Mouse (Mus musculus) liver, embryonic 12.5 days (tissue): Measurements from ENCODE around the gene Mfsd12. TPM values are rescaled to one million over a fixed set of nuclear protein-coding genes. Genes with fewer than 3 reads are reported as not detected.
A peak's percentile ranks its signal among the peaks of the same experiment; 100 is the strongest.

Experiments used
- ATAC-seq: fragments of 200-750 bp; cut with Nextera tagmentation; 2 replicates; pipeline ENCODE4 v1.8.0; 2017; ENCODE audit warnings: moderate number of reproducible peaks, mild to moderate bottlenecking, moderate library complexity
- H3K27ac ChIP-seq: fragments of 300-500 bp; sonication (generic); 2 replicates; pipeline ENCODE4 v1.5.1; 2016; ENCODE audit warnings: mild to moderate bottlenecking
- H3K27me3 ChIP-seq: fragments of 300-500 bp; sonication (generic); replicated peaks from 2 replicates; pipeline ENCODE4 v1.6.1; 2016; ENCODE audit warnings: mild to moderate bottlenecking, moderate library complexity
- H3K36me3 ChIP-seq: fragments of 300-500 bp; sonication (generic); 2 replicates; pipeline ENCODE4 v1.6.1; 2016; ENCODE audit warnings: mild to moderate bottlenecking, moderate library complexity
- H3K4me1 ChIP-seq: fragments of 300-500 bp; sonication (generic); 2 replicates; pipeline ENCODE4 v1.6.1; 2016
- H3K4me2 ChIP-seq: fragments of 300-500 bp; sonication (generic); 2 replicates; pipeline ENCODE4 v1.6.1; 2016; ENCODE audit warnings: mild to moderate bottlenecking, moderate library complexity
- H3K4me3 ChIP-seq: fragments of 300-500 bp; sonication (generic); 2 replicates; pipeline ENCODE4 v1.5.1; 2016; ENCODE audit warnings: mild to moderate bottlenecking, moderate library complexity
- H3K9ac ChIP-seq: fragments of 300-500 bp; sonication (generic); 2 replicates; pipeline ENCODE4 v1.6.1; 2016; ENCODE audit warnings: mild to moderate bottlenecking, moderate library complexity
- H3K9me3 ChIP-seq: fragments of 300-500 bp; sonication (generic); replicated peaks from 2 replicates; pipeline ENCODE4 v1.6.1; 2016; ENCODE audit warnings: mild to moderate bottlenecking, moderate library complexity
- WGBS: fragments of 180-500 bp; shearing (Covaris S2); methylation state at CpG from one replicate; pipeline ENCODE4 v1.1.7; 2016; ENCODE audit not compliant: insufficient replicate concordance; 5-methylcytosine and 5-hydroxymethylcytosine counted together
- polyA plus RNA-seq: library from polyadenylated mRNA; unstranded; fragments of >200 nt; fragmentation: Nextera tagmentation; extraction: Ambion mirVana; gene quantifications from 2 replicates; pipeline ENCODE4 v1.2.1, GENCODE M21; 2016

The Mfsd12 gene
- polyA plus RNA-seq, 1 experiment from 2014 or later: 20.8 TPM

- H3K4me3 ChIP-seq: no peak overlapping the region
- no peaks in the 10 kb centered on the region for H3K9me3 ChIP-seq
- H3K36me3 ChIP-seq: peaks cover 19% of the 10 kb centered on the region
- 60% methylated on average over 4 of the region's 4 CpGs for WGBS
- peaks cover 73% of the 10 kb centered on the region for H3K4me1 ChIP-seq
- H3K4me2 ChIP-seq: no peak overlapping the region
- no peak for ATAC-seq
- H3K27me3 ChIP-seq: peaks cover 54% of the 10 kb centered on the region
- no peak overlapping the region for H3K27ac ChIP-seq
- no peak overlapping the region for H3K9ac ChIP-seq
These were observed 12.1 kb upstream of the Mfsd12 start for GRCm38 (mm10) chr10:81345162-81345534.

- Histone ChIP-seq H3K4me3 (peak overlapping the region; percentile 45), H3K36me3 (peaks cover 19% of the 10 kb centered on the region), H3K9me3 (no peaks in the 10 kb centered on the region), H3K4me2 (peak overlapping the region; percentile 77), H3K27me3 (peaks cover 48% of the 10 kb centered on the region), H3K4me1 (peaks cover 67% of the 10 kb centered on the region), H3K9ac (peak overlapping the region; percentile 46), H3K27ac (peak overlapping the region; percentile 69; the same call in 1 of the 2 replicates)
- WGBS: 9% methylated on average over 54 of the region's 55 CpGs
- ATAC-seq: peak; percentile 20; the same call in 1 of the 2 replicates
These were observed 10.7 kb upstream of the Mfsd12 start for GRCm38 (mm10) chr10:81346453-81347067.

- Histone ChIP-seq H3K4me2 (peak overlapping the region; percentile 95), H3K27ac (peak overlapping the region; percentile 90), H3K36me3 (peaks cover 19% of the 10 kb centered on the region), H3K9me3 (no peaks in the 10 kb centered on the region), H3K4me1 (peaks cover 70% of the 10 kb centered on the region), H3K9ac (peak overlapping the region; percentile 91), H3K27me3 (peaks cover 23% of the 10 kb centered on the region), H3K4me3 (peak overlapping the region; percentile 83)
- ATAC-seq: peak; percentile 50
- 5% methylated on average over 12 of the region's 12 CpGs for WGBS
These were observed 8.1 kb upstream of the Mfsd12 start for GRCm38 (mm10) chr10:81349146-81349545.

GRCm38 (mm10) chr10:81349961-81350350 is 7.3 kb upstream of the Mfsd12 start:
- H3K4me2 ChIP-seq: peak overlapping the region; percentile 95
- WGBS: under 1% methylated on average over 29 of the region's 29 CpGs
- no peak; the same call in 1 of the 2 replicates for ATAC-seq
- H3K4me3 ChIP-seq: peak overlapping the region; percentile 83
- H3K9ac ChIP-seq: peak overlapping the region; percentile 91
- peaks cover 19% of the 10 kb centered on the region for H3K36me3 ChIP-seq
- peaks cover 78% of the 10 kb centered on the region for H3K4me1 ChIP-seq
- peak overlapping the region; percentile 90 for H3K27ac ChIP-seq
- H3K27me3 ChIP-seq: peaks cover 15% of the 10 kb centered on the region
- no peaks in the 10 kb centered on the region for H3K9me3 ChIP-seq

- peaks cover 81% of the 10 kb centered on the region for H3K4me1 ChIP-seq
- H3K4me3 ChIP-seq: peak within 1 kb of the TSS; percentile 83
- peaks cover 19% of the 10 kb centered on the region for H3K36me3 ChIP-seq
- under 1% methylated on average over 54 of the region's 54 CpGs for WGBS
- peak within 1 kb of the TSS; percentile 95 for H3K4me2 ChIP-seq
- peaks cover 10% of the 10 kb centered on the region for H3K27me3 ChIP-seq
- H3K27ac ChIP-seq: peak within 1 kb of the TSS; percentile 91
- H3K9me3 ChIP-seq: no peaks in the 10 kb centered on the region
- peak; percentile 91 for ATAC-seq
- peak within 1 kb of the TSS; percentile 91 for H3K9ac ChIP-seq
These were observed 6.8 kb upstream of the Mfsd12 start, which contains the start of gene Hmg20b for GRCm38 (mm10) chr10:81350351-81351063. Gene Hmg20b (minus strand): TSS chr10:81350480.

GRCm38 (mm10) chr10:81351678-81352291 is 5.5 kb upstream of the Mfsd12 start:
- ATAC-seq: peak; percentile 26
- Histone ChIP-seq H3K4me1 (peaks cover 82% of the 10 kb centered on the region), H3K4me3 (peak overlapping the region; percentile 83), H3K9ac (peak overlapping the region; percentile 71), H3K27ac (peak overlapping the region; percentile 91), H3K4me2 (peak overlapping the region; percentile 76), H3K9me3 (no peaks in the 10 kb centered on the region), H3K27me3 (no peaks in the 10 kb centered on the region), H3K36me3 (peaks cover 19% of the 10 kb centered on the region)
- WGBS: 3% methylated on average over 9 of the region's 9 CpGs

GRCm38 (mm10) chr10:81354738-81355477 is 2.4 kb upstream of the Mfsd12 start:
- 63% methylated on average over 9 of the region's 9 CpGs for WGBS
- H3K4me3 ChIP-seq: no peak overlapping the region
- H3K9ac ChIP-seq: no peak overlapping the region
- H3K9me3 ChIP-seq: no peaks in the 10 kb centered on the region
- no peaks in the 10 kb centered on the region for H3K27me3 ChIP-seq
- H3K4me2 ChIP-seq: no peak overlapping the region
- no peak for ATAC-seq
- peaks cover 74% of the 10 kb centered on the region for H3K4me1 ChIP-seq
- 0 out of 2 replicates have a peak overlapping the region, but pooled peaks have one; percentile 32 for H3K27ac ChIP-seq
- H3K36me3 ChIP-seq: peaks cover 8% of the 10 kb centered on the region

- 57% methylated on average over 4 of the region's 4 CpGs for WGBS
- no peak overlapping the region for H3K4me3 ChIP-seq
- H3K4me2 ChIP-seq: no peak overlapping the region
- peak overlapping the region; percentile 94; the same call in 1 of the 2 replicates for H3K27ac ChIP-seq
- no peak for ATAC-seq
- peaks cover 80% of the 10 kb centered on the region for H3K4me1 ChIP-seq
- no peaks in the 10 kb centered on the region for H3K9me3 ChIP-seq
- H3K9ac ChIP-seq: no peak overlapping the region
- H3K27me3 ChIP-seq: no peaks in the 10 kb centered on the region
- H3K36me3 ChIP-seq: peaks cover 15% of the 10 kb centered on the region
These were observed 1.8 kb upstream of the Mfsd12 start for GRCm38 (mm10) chr10:81355533-81355932.

GRCm38 (mm10) chr10:81356352-81356990 is 820 bp upstream of the Mfsd12 start:
- peaks cover 83% of the 10 kb centered on the region for H3K4me1 ChIP-seq
- no peaks in the 10 kb centered on the region for H3K27me3 ChIP-seq
- peak overlapping the region; percentile 90 for H3K4me3 ChIP-seq
- no peaks in the 10 kb centered on the region for H3K9me3 ChIP-seq
- H3K9ac ChIP-seq: peak overlapping the region; percentile 61
- 33% methylated on average over 12 of the region's 12 CpGs for WGBS
- H3K27ac ChIP-seq: peak overlapping the region; percentile 94
- no peak for ATAC-seq
- H3K4me2 ChIP-seq: peak overlapping the region; percentile 96
- H3K36me3 ChIP-seq: peaks cover 24% of the 10 kb centered on the region

GRCm38 (mm10) chr10:81358209-81358608 is 918 bp downstream of the Mfsd12 start:
- Histone ChIP-seq H3K36me3 (peaks cover 40% of the 10 kb centered on the region), H3K4me2 (peak overlapping the region; percentile 96), H3K9me3 (no peaks in the 10 kb centered on the region), H3K27me3 (no peaks in the 10 kb centered on the region), H3K27ac (peak overlapping the region; percentile 94), H3K4me1 (peaks cover 83% of the 10 kb centered on the region), H3K9ac (peak overlapping the region; percentile 100), H3K4me3 (peak overlapping the region; percentile 90)
- 10% methylated on average over 4 of the region's 4 CpGs for WGBS
- ATAC-seq: no peak

GRCm38 (mm10) chr10:81358841-81359240 is 1.6 kb downstream of the Mfsd12 start:
- Histone ChIP-seq H3K4me3 (peak overlapping the region; percentile 90), H3K4me2 (peak overlapping the region; percentile 96), H3K9me3 (no peaks in the 10 kb centered on the region), H3K27ac (peak overlapping the region; percentile 94), H3K4me1 (peaks cover 90% of the 10 kb centered on the region), H3K9ac (peak overlapping the region; percentile 100), H3K36me3 (peaks cover 46% of the 10 kb centered on the region), H3K27me3 (no peaks in the 10 kb centered on the region)
- 43% methylated on average over 1 of the region's 1 CpGs for WGBS
- ATAC-seq: no peak
